Mouse (Mus musculus) intestine, embryonic 14.5 days (tissue): Measurements from ENCODE around the gene Apol9a. TPM values are rescaled to one million over a fixed set of nuclear protein-coding genes. Genes with fewer than 3 reads are reported as not detected.
"Not testable (repeated sequence)": the region's sequence is repeated elsewhere in the genome, so short reads cannot be mapped to it uniquely, and the experiment has no call there.

ENCODE experiments used
- ATAC-seq: fragments of 200-750 bp; cut with Nextera tagmentation; replicated peaks from 2 replicates; pipeline ENCODE4 v1.8.0; 2017; ENCODE audit warnings: low read depth, moderate number of reproducible peaks, moderate TSS enrichment, moderate library complexity; ENCODE audit not compliant: low FRiP score, low TSS enrichment
- DNase-seq: peaks from one replicate; pipeline ENCODE4 v3.0.0-alpha.2; 2018; ENCODE audit warnings: low spot score
- H3K27ac ChIP-seq: fragments of 300-500 bp; sonication (generic); 2 replicates; pipeline ENCODE4 v1.5.1; 2014; ENCODE audit warnings: low read depth, mild to moderate bottlenecking, control low read depth
- H3K27me3 ChIP-seq: fragments of 300-500 bp; sonication (generic); replicated peaks from 2 replicates; pipeline ENCODE4 v1.6.1; 2014; ENCODE audit warnings: low read length, control low read depth; ENCODE audit not compliant: control insufficient read depth, insufficient read depth
- H3K36me3 ChIP-seq: fragments of 300-500 bp; sonication (generic); 2 replicates; pipeline ENCODE4 v1.6.1; 2014; ENCODE audit warnings: low read length, control low read depth; ENCODE audit not compliant: control insufficient read depth, insufficient read depth
- H3K4me1 ChIP-seq: fragments of 300-500 bp; sonication (generic); replicated peaks from 2 replicates; pipeline ENCODE4 v1.6.1; 2014; ENCODE audit warnings: low read length, control low read depth, mixed read lengths; ENCODE audit not compliant: control insufficient read depth, insufficient read depth
- H3K4me2 ChIP-seq: fragments of 300-500 bp; sonication (generic); 2 replicates; pipeline ENCODE4 v1.6.1; 2014; ENCODE audit warnings: low read length
- H3K4me3 ChIP-seq: fragments of 300-500 bp; sonication (generic); 2 replicates; pipeline ENCODE4 v1.5.1; 2014; ENCODE audit warnings: low read depth, low read length, control low read depth, mixed read lengths
- H3K9ac ChIP-seq: fragments of 300-500 bp; sonication (generic); 2 replicates; pipeline ENCODE4 v1.6.1; 2014; ENCODE audit warnings: mild to moderate bottlenecking, low read length
- H3K9me3 ChIP-seq: fragments of 300-500 bp; sonication (generic); 2 replicates; pipeline ENCODE4 v1.6.1; 2016; ENCODE audit warnings: low read length, control low read depth; ENCODE audit not compliant: control insufficient read depth
- WGBS: fragments of 180-500 bp; shearing (Covaris S2); extraction: QIAGEN DNeasy Blood & Tissue Kit; methylation state at CpG from one replicate; pipeline ENCODE4 v1.1.7; 2014; 5-methylcytosine and 5-hydroxymethylcytosine counted together
- polyA plus RNA-seq: library from polyadenylated mRNA; unstranded; fragments of >200 nt; fragmentation: Nextera tagmentation; extraction: Ambion mirVana; gene quantifications from 2 replicates; pipeline ENCODE4 v1.2.1, GENCODE M21; 2014

The Apol9a gene
- 0.26 and 0.43 TPM in 2 replicates for polyA plus RNA-seq

DNA sequence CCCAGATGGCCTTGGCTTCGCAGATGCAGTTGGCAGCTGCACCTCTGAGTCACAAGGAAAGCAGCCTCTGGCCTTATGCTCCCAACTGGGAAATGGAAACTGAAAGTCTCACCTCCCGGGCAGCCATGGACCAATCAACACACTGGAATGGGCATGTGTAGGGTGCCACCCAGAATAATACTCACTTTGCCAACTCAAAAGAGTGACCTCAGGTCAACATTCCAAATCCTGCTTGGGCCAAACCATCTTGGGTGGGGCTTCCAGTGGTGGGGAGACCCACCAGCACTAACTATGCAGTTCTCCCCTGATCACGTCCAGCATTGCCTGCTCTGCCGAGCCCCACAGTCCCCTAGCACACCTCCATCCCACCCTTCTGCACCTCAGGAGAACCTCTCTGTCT, at the start of gene Apol9a:
Gene Apol9a, minus strand, starts transcription at position 101 of the 400 bp plus-strand sequence.
- H3K27ac ChIP-seq, H3K4me2 ChIP-seq, H3K27me3 ChIP-seq, DNase-seq, H3K4me1 ChIP-seq, H3K9ac ChIP-seq, H3K9me3 ChIP-seq, ATAC-seq, H3K4me3 ChIP-seq, H3K36me3 ChIP-seq: not testable (repeated sequence)
- WGBS = 80% methylated on average over 1 of the region's 4 CpGs

DNA sequence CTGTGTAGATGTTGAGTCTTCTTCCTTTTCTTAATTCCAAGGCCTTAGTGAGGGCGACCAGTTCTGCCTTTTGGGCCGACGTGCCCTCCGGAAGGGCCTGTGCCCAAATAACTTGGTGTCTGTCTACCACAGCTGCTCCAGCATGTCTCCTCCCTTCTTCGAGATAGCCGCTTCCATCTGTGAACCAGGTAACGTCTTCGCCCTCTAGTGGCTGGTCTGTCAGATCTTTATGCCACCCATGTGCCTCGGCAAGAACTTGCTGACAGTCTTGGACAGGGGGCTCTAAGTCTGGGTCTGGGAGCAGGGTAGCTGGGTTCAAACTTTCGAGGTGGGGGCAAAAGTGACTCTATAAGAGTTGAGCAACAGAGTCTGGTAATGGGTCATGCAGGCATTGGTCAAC, 39.0 kb upstream of the Apol9a start:
- not testable (repeated sequence) for H3K4me1 ChIP-seq, ATAC-seq, H3K9me3 ChIP-seq, H3K9ac ChIP-seq, DNase-seq, H3K36me3 ChIP-seq, H3K27me3 ChIP-seq, H3K4me3 ChIP-seq, H3K27ac ChIP-seq, H3K4me2 ChIP-seq
- WGBS = 59% methylated on average over 10 of the region's 10 CpGs

DNA sequence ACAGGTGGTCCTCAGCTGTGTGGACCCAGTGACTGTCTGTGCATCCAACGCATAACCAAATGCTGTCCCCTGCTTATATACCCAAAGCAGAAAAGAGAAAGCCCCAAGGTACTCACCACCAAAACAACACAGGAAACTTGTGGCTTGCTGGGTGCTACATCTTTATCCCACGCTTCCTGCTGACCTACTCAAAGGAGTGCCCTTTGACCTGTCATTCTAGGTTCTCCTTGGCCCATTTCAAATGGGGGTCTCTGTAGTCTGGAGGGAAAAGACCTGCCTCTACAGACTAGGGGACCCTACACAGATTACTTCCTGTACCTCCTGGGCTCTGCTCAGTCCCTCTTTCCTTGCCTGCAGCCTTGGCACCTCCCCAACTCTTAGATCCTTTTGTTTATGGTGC, 36.5 kb upstream of the Apol9a start, which contains the start of gene Apol7b:
Gene Apol7b, minus strand, starts transcription at position 101 of the 400 bp plus-strand sequence.
- H3K9ac ChIP-seq, H3K4me1 ChIP-seq, H3K4me2 ChIP-seq, H3K36me3 ChIP-seq, H3K27ac ChIP-seq, ATAC-seq, H3K9me3 ChIP-seq, H3K4me3 ChIP-seq, H3K27me3 ChIP-seq, DNase-seq: not testable (repeated sequence)
- WGBS = 87% methylated on average over 2 of the region's 2 CpGs

DNA sequence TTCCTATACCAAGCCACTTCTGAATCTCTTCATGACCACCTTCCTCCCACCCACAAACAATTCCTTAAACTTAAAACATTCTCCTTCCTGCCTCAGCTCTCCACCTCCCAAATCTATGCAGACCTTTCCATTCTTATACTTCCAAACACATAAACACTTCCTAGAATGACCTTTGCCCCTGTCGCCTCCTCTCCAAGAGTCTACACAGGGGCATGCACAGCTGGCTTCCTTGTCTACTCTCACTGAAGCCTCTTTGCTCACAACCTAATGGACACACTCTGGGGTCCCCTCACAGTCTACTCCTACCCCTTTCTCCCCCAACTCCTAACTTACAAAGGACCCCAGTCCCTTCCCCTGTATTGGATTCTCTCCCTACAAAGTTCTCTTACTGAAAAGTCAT, 34.7 kb upstream of the Apol9a start:
- H3K27me3 ChIP-seq, H3K9ac ChIP-seq, H3K4me2 ChIP-seq, ATAC-seq, H3K4me1 ChIP-seq, H3K9me3 ChIP-seq, H3K4me3 ChIP-seq, H3K36me3 ChIP-seq, H3K27ac ChIP-seq, DNase-seq: not testable (repeated sequence)
- 44% methylated on average over 1 of the region's 1 CpGs for WGBS

DNA sequence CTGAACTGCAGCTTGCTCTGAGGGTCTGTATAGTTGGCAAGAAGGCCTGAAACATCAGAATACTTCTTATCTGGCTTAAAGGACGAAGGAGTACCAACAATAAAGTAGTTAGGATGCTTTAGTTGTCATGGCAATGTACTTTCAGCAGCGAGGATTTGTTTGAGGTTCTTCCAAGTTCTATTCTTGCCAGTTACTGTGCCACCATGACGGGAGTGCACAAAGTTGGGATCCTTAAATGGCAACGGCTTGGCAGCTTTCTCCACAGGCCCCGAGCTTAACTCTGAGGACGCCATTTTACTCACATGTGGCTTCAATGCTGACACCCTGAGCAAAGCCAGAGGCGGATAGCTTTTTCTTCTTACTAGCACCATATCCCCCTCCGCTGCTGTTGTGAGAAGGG, 33.8 kb upstream of the Apol9a start:
- not testable (repeated sequence) for H3K9me3 ChIP-seq, H3K4me3 ChIP-seq, ATAC-seq, H3K27ac ChIP-seq, H3K4me2 ChIP-seq, H3K36me3 ChIP-seq, H3K9ac ChIP-seq, DNase-seq, H3K4me1 ChIP-seq, H3K27me3 ChIP-seq
- WGBS = 81% methylated on average over 8 of the region's 8 CpGs

DNA sequence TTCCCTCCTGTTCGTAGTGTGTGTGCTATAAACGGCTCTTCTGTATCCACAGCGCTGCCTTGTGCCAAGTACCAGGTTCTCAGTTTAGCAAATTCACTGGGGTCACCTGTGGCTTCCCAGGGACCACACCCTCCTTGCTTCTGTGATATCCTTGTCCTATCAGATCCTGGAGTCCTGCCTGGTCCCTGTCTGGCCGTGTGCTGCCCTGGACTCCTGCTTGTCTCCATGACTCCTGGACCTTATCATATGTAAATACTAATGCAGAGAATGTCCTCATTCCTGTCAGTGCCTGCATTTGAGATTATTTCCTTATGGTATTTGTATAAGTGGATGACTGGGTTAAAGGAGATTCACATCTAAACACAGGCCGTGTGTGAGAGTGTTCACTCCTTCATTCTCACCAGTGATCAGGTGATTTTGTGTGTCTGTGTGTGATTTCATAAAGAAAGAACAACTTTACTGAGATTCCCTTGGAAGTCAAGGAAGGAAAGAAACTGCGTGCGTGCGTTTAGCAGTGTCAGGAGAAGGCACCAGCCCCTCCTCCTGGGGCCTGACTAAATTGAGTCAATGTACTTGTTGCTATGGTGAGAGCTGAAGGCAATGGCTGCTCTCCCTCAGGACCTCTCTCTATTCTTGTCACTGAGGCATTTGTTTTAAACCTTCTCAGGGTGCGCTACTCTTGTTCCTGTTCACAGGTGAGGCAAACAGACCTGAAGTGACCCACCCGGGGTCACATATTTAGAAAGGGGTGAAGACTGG, 17.9 kb upstream of the Apol9a start:
- H3K4me2 ChIP-seq, H3K9ac ChIP-seq, H3K36me3 ChIP-seq, H3K27ac ChIP-seq, H3K27me3 ChIP-seq, H3K9me3 ChIP-seq, H3K4me1 ChIP-seq, H3K4me3 ChIP-seq: not testable (repeated sequence)
- 40% methylated on average over 7 of the region's 10 CpGs for WGBS
- ATAC-seq (peak; percentile 81), DNase-seq (peak; percentile 50)

DNA sequence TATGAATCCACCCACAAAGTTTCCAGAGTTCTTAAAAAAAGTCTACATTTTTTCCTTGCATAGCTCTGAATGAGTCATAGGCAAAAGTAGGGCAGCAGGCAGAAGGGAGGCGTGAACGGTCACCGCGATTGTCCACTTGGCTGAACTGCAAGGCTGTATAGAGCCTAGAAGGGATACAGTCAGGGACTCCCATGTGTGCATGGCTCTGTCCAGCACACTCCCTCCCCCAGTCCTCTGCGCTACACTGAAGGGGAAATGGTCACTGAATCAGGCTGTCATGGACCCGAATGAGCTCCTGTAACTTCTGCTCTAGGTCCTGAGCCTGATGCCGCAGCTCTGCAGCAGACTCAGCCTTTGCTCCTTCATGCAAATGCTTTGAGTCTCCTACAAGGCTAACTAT, 12.0 kb upstream of the Apol9a start:
- peak; percentile 48 for DNase-seq
- WGBS = 58% methylated on average over 3 of the region's 7 CpGs
- not testable (repeated sequence) for H3K4me1 ChIP-seq, H3K27ac ChIP-seq, H3K27me3 ChIP-seq, H3K36me3 ChIP-seq, ATAC-seq, H3K9me3 ChIP-seq, H3K4me3 ChIP-seq, H3K9ac ChIP-seq, H3K4me2 ChIP-seq

DNA sequence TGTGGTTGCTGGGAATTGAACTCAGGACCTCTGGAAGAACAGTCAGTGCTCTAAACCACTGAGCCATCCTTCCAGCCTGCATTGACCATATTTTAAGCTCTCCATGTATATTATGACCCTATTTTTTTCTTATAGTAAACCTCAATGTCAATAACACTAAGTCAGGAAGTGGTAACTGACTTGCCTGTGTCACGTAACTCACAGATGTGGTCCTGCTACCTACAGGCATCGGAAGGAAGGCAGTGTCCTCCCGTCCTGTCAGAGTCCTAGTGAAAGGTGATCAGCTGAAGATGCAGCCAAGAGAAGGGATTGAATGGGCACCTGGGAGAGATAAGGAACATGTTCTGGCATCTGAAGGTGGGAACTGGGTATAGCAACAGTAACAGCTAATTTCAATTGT, 8.7 kb upstream of the Apol9a start:
- H3K9me3 ChIP-seq, H3K36me3 ChIP-seq, ATAC-seq, H3K9ac ChIP-seq, H3K4me1 ChIP-seq, H3K27ac ChIP-seq, DNase-seq, H3K4me3 ChIP-seq, H3K27me3 ChIP-seq, H3K4me2 ChIP-seq: not testable (repeated sequence)
- no CpG with 5 or more reads among the region's 3 CpGs for WGBS

DNA sequence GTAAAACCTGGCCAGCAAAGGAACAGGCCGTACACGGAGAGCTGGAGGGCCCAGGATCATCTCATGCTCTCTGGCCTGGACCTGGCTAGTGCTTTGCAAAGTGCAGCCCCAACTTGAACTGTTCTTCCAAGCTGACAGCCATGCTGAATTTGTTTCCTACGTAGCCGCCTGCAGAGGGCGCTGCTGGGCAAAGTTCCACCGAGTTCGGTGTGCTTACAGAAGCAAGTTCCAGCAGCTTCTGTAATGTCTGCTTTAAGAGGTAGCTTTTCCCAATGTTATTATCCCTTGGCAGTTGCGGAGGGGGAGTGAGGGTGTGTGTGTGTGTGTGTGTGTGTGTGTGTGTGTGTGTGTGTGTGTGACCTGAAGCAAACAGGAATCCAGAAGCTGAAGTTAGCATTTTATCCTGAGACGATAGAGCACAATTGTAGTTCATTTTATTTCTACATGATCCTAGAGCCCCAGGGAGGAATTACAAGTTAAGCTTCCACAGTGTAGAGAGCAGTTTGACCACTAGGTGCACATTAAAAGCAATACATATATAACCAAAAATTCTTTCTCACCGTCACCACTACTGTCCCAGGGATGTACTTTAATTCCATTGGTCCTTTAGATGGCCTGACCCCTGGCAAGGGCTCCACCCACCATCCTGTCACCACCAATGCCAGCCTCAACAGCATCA, 5.9 kb upstream of the Apol9a start:
- not testable (repeated sequence) for H3K4me2 ChIP-seq, H3K27me3 ChIP-seq, H3K4me3 ChIP-seq, H3K9me3 ChIP-seq, DNase-seq, H3K27ac ChIP-seq, H3K9ac ChIP-seq, H3K4me1 ChIP-seq, H3K36me3 ChIP-seq
- WGBS = 25% methylated on average over 2 of the region's 10 CpGs
- peak; percentile 41 for ATAC-seq
